Mouse (Mus musculus): ENCODE data around the gene Epm2aip1.

The Epm2aip1 gene

DNA sequence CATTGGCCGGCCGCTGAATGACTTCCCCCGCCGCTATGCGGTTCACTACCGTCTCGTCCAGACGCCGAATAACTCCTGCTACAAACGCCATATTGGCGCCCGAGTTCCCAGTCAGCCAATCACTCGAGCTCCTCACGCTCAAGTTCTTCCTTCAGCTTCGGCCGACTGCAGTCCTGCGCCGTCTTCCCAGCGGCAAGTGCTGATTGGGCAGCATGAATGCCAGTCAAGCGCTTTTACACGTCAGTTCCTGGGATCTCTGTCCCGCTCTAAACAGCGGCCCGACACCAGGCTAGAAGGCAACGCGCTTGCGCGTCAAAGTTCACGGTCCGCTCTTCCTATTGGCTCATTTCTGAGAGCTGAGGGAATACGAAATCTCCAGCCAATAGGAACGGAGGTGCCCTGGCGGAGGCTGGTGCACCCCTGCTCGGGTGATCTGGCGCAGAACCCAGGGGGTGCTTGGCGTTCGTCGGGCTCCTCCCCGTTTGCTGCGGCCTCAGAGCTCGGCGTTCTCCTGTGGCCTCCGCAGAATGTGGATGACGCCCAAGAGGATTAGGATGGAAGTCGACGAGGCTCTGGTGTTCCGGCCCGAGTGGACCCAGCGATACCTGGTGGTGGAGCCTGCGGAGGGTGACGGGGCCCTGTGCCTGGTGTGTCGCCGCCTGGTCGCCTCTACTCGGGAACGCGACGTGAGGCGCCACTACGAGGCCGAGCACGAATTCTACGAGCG lies at the start of gene Epm2aip1, which contains the start of gene Mlh1:
Gene Epm2aip1 (plus strand): TSS at position 496 of the 727 bp plus-strand sequence.
Gene Mlh1 (minus strand): TSS at position 358 of the 727 bp plus-strand sequence.
- peak; percentile 99 to 100 for DNase-seq

GRCm38 (mm10) chr9:111223406-111223805 lies 48.3 kb upstream of the Epm2aip1 start:
- DNase-seq: no peak

DNA sequence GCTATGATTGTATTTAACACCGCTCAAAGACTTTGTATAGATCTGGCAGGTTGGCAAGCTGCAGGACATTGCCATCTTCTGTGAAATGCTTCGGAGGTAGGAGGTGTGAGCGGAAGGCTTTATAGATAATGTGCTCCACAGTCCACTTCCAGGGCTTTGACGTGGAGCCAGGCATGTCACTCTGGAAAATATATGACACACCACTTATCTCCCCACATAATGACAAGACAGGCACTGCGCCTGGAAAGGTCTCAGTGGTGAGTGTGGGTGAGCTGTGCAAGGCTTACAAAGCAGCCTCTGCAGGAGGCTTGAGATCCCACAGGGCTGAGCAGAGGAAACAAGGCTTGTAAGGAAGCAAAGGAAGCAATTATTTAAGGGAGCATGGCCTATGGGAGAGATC lies 43.3 kb upstream of the Epm2aip1 start:
- DNase-seq: no peak

DNA sequence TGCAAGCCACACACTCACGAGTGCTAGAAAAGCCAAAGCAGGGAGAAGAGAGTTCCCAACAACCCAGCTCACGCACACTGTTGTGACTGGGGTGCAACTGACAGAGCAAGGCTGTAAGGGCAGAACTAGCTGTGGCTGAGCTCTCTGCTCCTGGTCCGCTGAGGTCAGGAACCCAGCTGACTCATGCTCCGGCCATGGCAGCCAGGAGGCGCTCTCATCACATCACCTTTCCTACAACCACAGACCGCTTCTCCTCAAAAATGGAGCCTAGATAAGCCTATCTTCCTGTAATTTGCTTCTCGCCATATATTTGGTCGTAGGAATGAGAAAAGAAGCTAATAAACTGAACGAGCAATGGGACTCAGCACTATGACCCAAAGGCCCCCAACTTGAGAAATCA lies 37.0 kb upstream of the Epm2aip1 start:
- no peak for DNase-seq

- no peak for DNase-seq
These were observed 34.0 kb upstream of the Epm2aip1 start for GRCm38 (mm10) chr9:111237726-111238125.

- DNase-seq: no peak
These were observed 31.9 kb upstream of the Epm2aip1 start for GRCm38 (mm10) chr9:111239821-111240220.

DNA sequence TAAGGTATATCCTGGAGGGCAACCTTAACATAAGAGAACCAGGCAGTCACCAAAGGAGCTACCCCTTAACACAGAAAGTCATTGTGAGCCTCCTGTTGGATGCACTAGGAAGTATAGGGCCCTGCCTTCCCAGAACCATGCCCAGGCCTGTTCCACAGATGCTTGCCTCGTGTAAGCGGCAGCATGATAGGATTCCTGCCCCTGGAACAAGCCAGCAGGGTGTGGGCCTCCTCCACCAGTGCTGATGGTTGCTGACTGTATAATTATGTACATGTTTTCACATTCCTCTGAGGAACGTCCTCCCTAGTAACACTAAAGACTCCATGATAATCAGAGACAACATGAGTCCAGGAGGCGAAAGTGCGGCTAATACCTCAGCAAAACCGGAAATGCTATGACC lies 28.3 kb upstream of the Epm2aip1 start:
- no peak for DNase-seq

- DNase-seq: no peak
These were observed 26.2 kb upstream of the Epm2aip1 start for GRCm38 (mm10) chr9:111245546-111245945.

DNA sequence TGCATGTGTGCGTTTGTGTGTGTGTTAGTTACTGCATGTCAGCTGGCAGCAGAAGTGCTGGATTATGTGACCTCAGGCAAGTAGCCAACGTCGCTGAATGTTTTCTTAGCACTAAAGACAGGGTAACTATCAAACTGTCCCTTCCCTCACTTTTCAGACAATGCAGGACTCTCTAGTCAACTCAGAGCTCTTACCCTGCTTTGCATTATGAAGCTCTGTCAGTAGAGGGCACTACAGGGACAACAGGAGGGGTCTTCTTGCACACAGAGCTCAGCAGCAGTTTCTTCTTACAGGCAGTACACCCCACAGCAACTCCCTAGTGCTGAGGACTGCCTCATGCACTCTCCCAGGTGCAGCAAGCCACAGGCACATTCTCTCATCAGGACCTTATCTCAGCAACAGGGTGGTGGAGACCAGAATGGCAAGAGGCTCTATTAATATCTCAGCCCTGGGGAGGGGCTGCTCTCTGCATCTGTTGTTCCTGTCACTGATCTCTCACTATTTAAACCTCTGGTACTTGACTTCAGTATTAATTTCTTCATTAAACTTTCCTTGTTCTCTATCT lies 24.0 kb upstream of the Epm2aip1 start:
- DNase-seq: peak in 1 of 2 experiments; percentile 5

GRCm38 (mm10) chr9:111252161-111252869 lies 19.4 kb upstream of the Epm2aip1 start:
- no peak for DNase-seq

DNA sequence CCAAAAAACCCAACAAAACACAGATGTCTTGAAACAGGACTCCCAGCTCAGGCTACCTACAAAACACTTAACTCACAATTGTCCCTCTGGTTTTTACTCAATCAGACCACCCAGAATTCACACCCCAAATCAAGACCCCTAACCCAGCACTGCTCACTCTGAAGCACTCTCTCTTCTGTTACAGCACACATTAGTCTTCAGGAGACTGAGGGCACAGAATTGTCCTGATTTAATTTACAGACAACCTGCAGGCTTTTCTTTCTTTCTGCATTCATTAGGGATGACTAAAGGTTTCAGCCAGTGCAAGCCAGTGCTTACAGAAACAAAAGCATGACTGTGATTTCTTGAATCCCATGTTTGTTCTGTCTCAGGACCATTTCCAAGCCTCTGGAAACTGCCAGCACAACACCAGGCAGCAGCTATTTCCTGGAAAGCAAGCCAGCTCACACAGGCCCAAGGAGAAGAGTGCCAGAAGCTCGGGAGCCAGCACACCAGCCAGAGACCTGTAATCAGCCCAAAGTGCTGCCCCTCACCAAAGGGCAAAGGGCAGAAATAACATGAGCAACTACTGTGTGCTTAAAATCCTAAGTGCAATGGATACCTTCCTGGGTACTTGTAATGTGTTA lies 11.3 kb upstream of the Epm2aip1 start:
- peak; percentile 18 to 26 for DNase-seq

DNA sequence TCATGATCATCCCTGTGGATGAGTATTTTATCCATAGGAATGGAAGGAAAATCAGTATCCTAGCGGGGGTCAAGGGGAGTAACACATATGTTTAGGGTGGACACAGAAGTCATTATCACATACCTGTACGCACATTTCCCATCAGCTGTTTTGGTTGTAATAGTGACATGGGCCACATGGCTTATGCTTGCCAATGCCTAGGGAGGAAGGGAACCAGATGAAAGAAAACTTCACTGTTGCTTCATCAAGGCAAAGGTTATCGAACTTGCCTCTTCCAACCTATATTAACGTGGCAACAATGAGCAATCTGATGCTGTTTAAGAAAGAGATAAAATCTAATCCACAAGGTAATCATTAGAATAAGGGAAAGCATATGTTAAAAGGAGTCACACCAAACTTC lies 10.4 kb upstream of the Epm2aip1 start:
- DNase-seq: no peak

GRCm38 (mm10) chr9:111267998-111268397 lies 3.7 kb upstream of the Epm2aip1 start:
- no peak for DNase-seq

- DNase-seq: no peak
These were observed 1.1 kb upstream of the Epm2aip1 start for GRCm38 (mm10) chr9:111270606-111271005.

- DNase-seq: no peak
These were observed 684 bp upstream of the Epm2aip1 start for GRCm38 (mm10) chr9:111271056-111271433.

DNA sequence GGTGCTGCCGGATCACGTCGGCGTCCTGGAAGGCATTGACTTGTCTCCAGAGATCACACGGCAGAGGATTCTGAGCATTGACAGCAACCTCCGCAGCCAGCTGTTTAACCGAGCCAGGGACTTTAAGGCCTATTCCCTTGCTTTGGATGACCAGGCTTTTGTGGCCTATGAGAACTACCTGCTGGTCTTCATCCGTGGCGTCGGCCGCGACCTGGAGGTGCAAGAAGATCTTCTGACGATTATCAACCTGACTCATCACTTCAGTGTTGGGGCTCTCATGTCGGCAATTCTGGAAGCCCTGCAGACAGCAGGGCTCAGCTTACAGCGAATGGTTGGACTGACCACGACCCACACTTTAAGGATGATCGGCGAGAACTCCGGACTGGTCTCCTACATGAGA lies 627 bp downstream of the Epm2aip1 start:
- peak in 1 of 2 experiments; percentile 14 for DNase-seq

GRCm38 (mm10) chr9:111272996-111273785 lies 1.5 kb downstream of the Epm2aip1 start:
- no peak for DNase-seq

DNA sequence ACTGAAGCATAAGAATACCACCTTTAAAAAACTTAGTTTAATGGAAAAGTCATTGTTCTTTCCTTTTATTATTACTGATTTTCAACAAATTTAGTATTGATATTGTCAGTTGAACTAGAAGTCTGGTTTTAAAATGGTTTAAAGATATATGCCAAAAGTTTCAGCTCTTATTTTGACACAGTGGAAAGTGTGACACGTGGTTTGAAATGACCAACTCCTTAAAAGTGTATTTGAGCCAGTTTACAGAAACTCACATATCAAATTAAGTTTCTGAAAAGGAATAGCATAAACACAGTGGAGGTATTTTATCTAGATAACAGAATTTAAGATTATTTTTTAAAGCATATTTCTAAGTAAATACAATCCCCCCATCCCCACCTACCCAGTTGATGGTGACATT lies 2.2 kb downstream of the Epm2aip1 start:
- DNase-seq: no peak

DNA sequence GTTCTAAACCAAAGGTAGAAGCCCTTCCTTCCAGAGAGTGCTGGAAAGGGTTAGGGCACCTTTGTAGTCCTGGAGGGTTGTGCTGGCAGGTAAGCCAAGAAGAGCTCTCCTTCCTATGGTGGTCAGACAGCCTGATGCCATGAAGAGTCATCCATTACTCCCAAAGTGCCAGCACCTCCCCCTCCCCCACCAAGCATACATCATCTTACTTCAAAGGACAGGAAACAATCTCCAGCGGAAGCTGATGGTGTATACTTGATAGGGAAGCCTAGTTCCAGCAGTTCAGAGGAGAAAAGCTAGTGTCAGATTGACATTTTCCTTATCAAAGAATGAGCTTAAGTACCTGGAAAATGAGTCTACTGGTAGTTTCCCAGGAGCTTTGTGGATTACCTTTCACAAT lies 3.4 kb downstream of the Epm2aip1 start:
- DNase-seq: peak in 1 of 2 experiments; percentile 39

- DNase-seq: no peak
These were observed 13.3 kb downstream of the Epm2aip1 start for GRCm38 (mm10) chr9:111285061-111285460.

DNA sequence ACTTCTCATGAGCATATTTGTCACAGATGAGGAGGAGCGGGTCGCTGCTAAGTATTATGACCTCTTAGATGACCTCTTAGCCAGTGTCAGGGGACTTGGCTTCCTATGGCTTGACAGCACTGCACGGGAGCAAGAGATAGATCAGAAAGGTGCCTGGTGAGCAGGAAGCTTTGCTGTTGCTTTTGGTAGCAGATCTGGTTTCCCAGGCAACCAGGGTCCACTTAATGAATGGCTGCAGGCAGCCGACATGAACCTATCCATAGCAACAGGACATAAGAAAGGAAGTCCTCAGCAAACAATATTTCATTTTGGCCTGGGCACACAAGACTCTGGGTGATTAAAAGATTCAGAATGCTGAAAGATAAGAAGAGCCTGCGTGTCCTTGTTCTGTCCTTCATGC lies 13.9 kb downstream of the Epm2aip1 start:
- DNase-seq: no peak

- no peak for DNase-seq
These were observed 14.7 kb downstream of the Epm2aip1 start for GRCm38 (mm10) chr9:111286468-111286867.

DNA sequence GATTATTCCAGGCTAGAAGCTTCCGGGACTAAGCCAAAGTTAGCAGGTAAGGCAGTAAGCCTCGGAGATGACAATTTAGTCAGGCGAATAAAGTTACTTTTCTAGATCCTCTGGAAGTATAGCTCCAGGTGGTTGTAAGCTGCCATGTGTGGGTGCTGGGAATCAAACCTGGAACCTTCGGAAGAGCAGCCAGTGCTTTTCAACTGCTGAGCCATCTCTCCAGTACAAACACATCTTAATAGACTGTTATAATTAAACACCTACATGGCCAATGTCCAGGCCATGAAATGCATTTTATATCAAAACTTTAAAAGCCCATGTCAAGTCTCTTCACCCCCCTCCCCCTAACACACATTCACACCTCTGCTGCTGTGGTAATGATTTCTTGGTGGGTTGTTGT lies 16.2 kb downstream of the Epm2aip1 start:
- DNase-seq: no peak

Data from lung, adult 18-20 months (tissue).